Mouse (Mus musculus) adrenal gland, adult 8-10 months (tissue): ENCODE measurements around the gene Ppp2r1b. TPM values are rescaled to one million over a fixed set of nuclear protein-coding genes. Genes with fewer than 3 reads are reported as not detected.
A peak's percentile ranks its signal among the peaks of the same experiment; 100 is the strongest.

ENCODE experiments used
- DNase-seq: peaks from one replicate; pipeline ENCODE4 v3.0.0; 2022
- total RNA-seq, 4 experiments: library from RNA; stranded (reverse); gene quantifications; 2 replicates each; pipeline ENCODE4 v1.2.4; 2022

Gene Ppp2r1b
- total RNA-seq, 4 experiments from 2014 or later = 32.9 to 46.7 (median 43.7) TPM

- no peak for DNase-seq
Measured at GRCm38 (mm10) chr9:50841079-50841789, 3.9 kb upstream of the Ppp2r1b start.

GRCm38 (mm10) chr9:50845547-50845946, 446 bp downstream of the Ppp2r1b start:
- DNase-seq = no peak

GRCm38 (mm10) chr9:50847133-50847532, 2.0 kb downstream of the Ppp2r1b start:
- DNase-seq = no peak

GRCm38 (mm10) chr9:50847606-50848368, 2.7 kb downstream of the Ppp2r1b start:
- no peak for DNase-seq

GRCm38 (mm10) chr9:50848821-50849220, 3.7 kb downstream of the Ppp2r1b start:
- no peak for DNase-seq

GRCm38 (mm10) chr9:50849249-50849648, 4.1 kb downstream of the Ppp2r1b start:
- peak; percentile 77 for DNase-seq

- DNase-seq = no peak
Measured at GRCm38 (mm10) chr9:50849755-50850154, 4.7 kb downstream of the Ppp2r1b start.

GRCm38 (mm10) chr9:50850271-50850670, 5.2 kb downstream of the Ppp2r1b start:
- no peak for DNase-seq

- no peak for DNase-seq
Measured at GRCm38 (mm10) chr9:50850713-50851112, 5.6 kb downstream of the Ppp2r1b start.

- DNase-seq = no peak
Measured at GRCm38 (mm10) chr9:50852634-50853349, 7.7 kb downstream of the Ppp2r1b start.

GRCm38 (mm10) chr9:50854376-50854775, 9.3 kb downstream of the Ppp2r1b start:
- no peak for DNase-seq

GRCm38 (mm10) chr9:50855133-50855766, 10.1 kb downstream of the Ppp2r1b start:
- no peak for DNase-seq

GRCm38 (mm10) chr9:50855780-50856179, 10.7 kb downstream of the Ppp2r1b start:
- no peak for DNase-seq

- DNase-seq = peak; percentile 91
Measured at GRCm38 (mm10) chr9:50856341-50857081, 11.4 kb downstream of the Ppp2r1b start.

GRCm38 (mm10) chr9:50857082-50857641, 12.1 kb downstream of the Ppp2r1b start:
- no peak for DNase-seq

GRCm38 (mm10) chr9:50858681-50859080, 13.6 kb downstream of the Ppp2r1b start:
- no peak for DNase-seq

GRCm38 (mm10) chr9:50861119-50861839, 16.2 kb downstream of the Ppp2r1b start:
- no peak for DNase-seq

GRCm38 (mm10) chr9:50863824-50864223, 18.7 kb downstream of the Ppp2r1b start:
- no peak for DNase-seq

GRCm38 (mm10) chr9:50864877-50865276, 19.8 kb downstream of the Ppp2r1b start:
- DNase-seq = no peak

- no peak for DNase-seq
Measured at GRCm38 (mm10) chr9:50865803-50866202, 20.7 kb downstream of the Ppp2r1b start.

GRCm38 (mm10) chr9:50867015-50867414, 21.9 kb downstream of the Ppp2r1b start:
- no peak for DNase-seq
